Mouse (Mus musculus): ENCODE measurements at regions not wholly inside any gene's neighbourhood (a gene's known extent, or its start where the extent isn't known, plus 50 kb on each side); places are given as distances from the start of the nearest gene placed in this dataset.

- TF ChIP-seq CTCF (IDR thresholded peaks at IDR 0.05; ENCODE audit: low read depth) (no peak), EP300 (optimal IDR thresholded peaks at IDR 0.05) (no peak)
These were observed 541.6 kb upstream of the Atp2b1 start for GRCm38 (mm10) chr10:98372561-98372960.
